Mouse (Mus musculus): Measurements from ENCODE around the gene Ccdc86. TPM values are rescaled to one million over a fixed set of nuclear protein-coding genes. Genes with fewer than 3 reads are reported as not detected.

Ccdc86 gene
- total and polyA plus RNA-seq, 2 experiments = 1.2 to 4.3 TPM

- WGBS = 79% methylated on average over 2 of the region's 2 CpGs
- no peaks in the 10 kb centered on the region for H3K36me3 ChIP-seq (ENCODE audit: control insufficient read depth, insufficient read depth, low read length)
- H3K4me1 ChIP-seq (ENCODE audit: control insufficient read depth, insufficient read depth, low read length) = no peaks in the 10 kb centered on the region
- H3K79me2 ChIP-seq (ENCODE audit: control insufficient read depth, insufficient read depth, low read length) = no peaks in the 10 kb centered on the region
- TF ChIP-seq CTCF (IDR thresholded peaks at IDR 0.05; ENCODE audit: low read depth, low read length) (no peak), POLR2A (IDR thresholded peaks at IDR 0.05; ENCODE audit: extremely low read depth, insufficient read depth, low read length) (no peak)
- no peak overlapping the region for H3K27ac ChIP-seq (replicated peaks; ENCODE audit: insufficient read depth, low read depth, low read length)
- H3K9ac ChIP-seq (ENCODE audit: low read depth, low read length) = no peak overlapping the region
- no peaks in the 10 kb centered on the region for H3K27me3 ChIP-seq (ENCODE audit: control insufficient read depth, insufficient read depth, low read length)
- no peak for DNase-seq (ENCODE audit: extremely low read depth, low read depth, low spot score)
- no peak overlapping the region for H3K4me3 ChIP-seq (ENCODE audit: insufficient read depth, low read depth, low read length)
Observed at GRCm38 (mm10) chr19:10914870-10915269, 34.2 kb downstream of the Ccdc86 start.

GRCm38 (mm10) chr19:10914291-10914690, 34.8 kb downstream of the Ccdc86 start:
- TF ChIP-seq POLR2A (IDR thresholded peaks at IDR 0.05; ENCODE audit: extremely low read depth, insufficient read depth, low read length) = no peak
- TF ChIP-seq CTCF (IDR thresholded peaks at IDR 0.05; ENCODE audit: low read depth, low read length) = no peak
- H3K4me3 ChIP-seq (ENCODE audit: insufficient read depth, low read depth, low read length) = no peak overlapping the region
- H3K27ac ChIP-seq (replicated peaks; ENCODE audit: insufficient read depth, low read depth, low read length) = no peak overlapping the region
- no peaks in the 10 kb centered on the region for H3K79me2 ChIP-seq (ENCODE audit: control insufficient read depth, insufficient read depth, low read length)
- no peaks in the 10 kb centered on the region for H3K36me3 ChIP-seq (ENCODE audit: control insufficient read depth, insufficient read depth, low read length)
- no peak for DNase-seq (ENCODE audit: extremely low read depth, low read depth, low spot score)
- no peaks in the 10 kb centered on the region for H3K27me3 ChIP-seq (ENCODE audit: control insufficient read depth, insufficient read depth, low read length)
- H3K9ac ChIP-seq (ENCODE audit: low read depth, low read length) = no peak overlapping the region
- WGBS = 81% methylated on average over 7 of the region's 7 CpGs
- no peaks in the 10 kb centered on the region for H3K4me1 ChIP-seq (ENCODE audit: control insufficient read depth, insufficient read depth, low read length)

- no peak for DNase-seq (ENCODE audit: extremely low read depth, low read depth, low spot score)
- WGBS = 79% methylated on average over 6 of the region's 6 CpGs
Observed at GRCm38 (mm10) chr19:10909087-10909721, 39.9 kb downstream of the Ccdc86 start.

DNA sequence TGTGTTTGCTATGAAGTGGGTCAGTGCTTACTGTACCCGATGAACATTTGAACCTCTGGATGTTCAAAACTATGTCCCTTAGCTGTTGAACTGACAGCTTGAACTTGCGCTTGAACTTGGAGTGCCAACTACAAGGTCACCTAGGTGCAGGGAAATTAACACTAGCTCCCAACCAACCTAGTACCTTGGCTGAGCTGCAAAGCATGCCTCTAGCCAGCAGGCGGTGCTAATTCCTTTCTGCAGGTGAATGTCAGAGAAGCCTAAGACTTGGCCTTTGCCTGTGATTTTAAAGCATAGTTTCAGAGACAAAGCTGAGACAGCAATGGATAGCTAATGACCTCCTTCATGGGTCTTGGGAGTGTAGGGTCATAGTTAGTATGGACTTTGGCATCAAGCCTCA, 41.2 kb downstream of the Ccdc86 start:
- H3K36me3 ChIP-seq (ENCODE audit: control insufficient read depth, insufficient read depth, low read length) = peaks cover 19% of the 10 kb centered on the region

More at GRCm38 (mm10) chr19:10909087-10909721, 39.9 kb downstream of the Ccdc86 start:
- H3K9ac ChIP-seq (ENCODE audit: low read depth, low read length) = no peak overlapping the region
- H3K79me2 ChIP-seq (ENCODE audit: control insufficient read depth, insufficient read depth, low read length) = no peaks in the 10 kb centered on the region
- H3K4me1 ChIP-seq (ENCODE audit: control insufficient read depth, insufficient read depth, low read length) = peaks cover 7% of the 10 kb centered on the region
- no peaks in the 10 kb centered on the region for H3K27me3 ChIP-seq (ENCODE audit: control insufficient read depth, insufficient read depth, low read length)
- peaks cover 9% of the 10 kb centered on the region for H3K36me3 ChIP-seq (ENCODE audit: control insufficient read depth, insufficient read depth, low read length)
- H3K27ac ChIP-seq (replicated peaks; ENCODE audit: insufficient read depth, low read depth, low read length) = no peak overlapping the region
- no peak overlapping the region for H3K4me3 ChIP-seq (ENCODE audit: insufficient read depth, low read depth, low read length)
- TF ChIP-seq POLR2A (IDR thresholded peaks at IDR 0.05; ENCODE audit: extremely low read depth, insufficient read depth, low read length) (no peak), CTCF (IDR thresholded peaks at IDR 0.05; ENCODE audit: low read depth, low read length) (no peak)

GRCm38 (mm10) chr19:10905728-10906000, 43.4 kb downstream of the Ccdc86 start:
- WGBS = 82% methylated on average over 5 of the region's 5 CpGs
- no peak overlapping the region for H3K9ac ChIP-seq (ENCODE audit: low read depth, low read length)
- DNase-seq (ENCODE audit: extremely low read depth, low read depth, low spot score) = no peak
- no peak overlapping the region for H3K4me3 ChIP-seq (ENCODE audit: insufficient read depth, low read depth, low read length)
- H3K79me2 ChIP-seq (ENCODE audit: control insufficient read depth, insufficient read depth, low read length) = no peaks in the 10 kb centered on the region
- no peaks in the 10 kb centered on the region for H3K27me3 ChIP-seq (ENCODE audit: control insufficient read depth, insufficient read depth, low read length)
- H3K4me1 ChIP-seq (ENCODE audit: control insufficient read depth, insufficient read depth, low read length) = peaks cover 11% of the 10 kb centered on the region
- H3K36me3 ChIP-seq (ENCODE audit: control insufficient read depth, insufficient read depth, low read length) = peaks cover 42% of the 10 kb centered on the region
- no peak for TF ChIP-seq CTCF (IDR thresholded peaks at IDR 0.05; ENCODE audit: low read depth, low read length)
- TF ChIP-seq POLR2A (IDR thresholded peaks at IDR 0.05; ENCODE audit: extremely low read depth, insufficient read depth, low read length) = no peak
- peak overlapping the region; percentile 4; the same call in 1 of the 2 replicates for H3K27ac ChIP-seq (replicated peaks; ENCODE audit: insufficient read depth, low read depth, low read length)

More for the DNA sequence above, 41.2 kb downstream of the Ccdc86 start:
- DNase-seq (ENCODE audit: extremely low read depth, low read depth, low spot score) = peak; percentile 61
- Histone ChIP-seq H3K27ac (replicated peaks; ENCODE audit: insufficient read depth, low read depth, low read length) (no peak overlapping the region), H3K4me3 (ENCODE audit: insufficient read depth, low read depth, low read length) (no peak overlapping the region), H3K27me3 (ENCODE audit: control insufficient read depth, insufficient read depth, low read length) (no peaks in the 10 kb centered on the region), H3K79me2 (ENCODE audit: control insufficient read depth, insufficient read depth, low read length) (no peaks in the 10 kb centered on the region), H3K9ac (ENCODE audit: low read depth, low read length) (no peak overlapping the region), H3K4me1 (ENCODE audit: control insufficient read depth, insufficient read depth, low read length) (peaks cover 11% of the 10 kb centered on the region)
- 28% methylated on average over 3 of the region's 3 CpGs for WGBS
- TF ChIP-seq CTCF (IDR thresholded peaks at IDR 0.05; ENCODE audit: low read depth, low read length) (peak; percentile 72; the same call in 1 of the 2 replicates), POLR2A (IDR thresholded peaks at IDR 0.05; ENCODE audit: extremely low read depth, insufficient read depth, low read length) (no peak)
